Mouse (Mus musculus) CD4-positive, CD25-positive, alpha-beta regulatory T cell, adult 2 months (primary cell): Measurements from ENCODE around the gene Zfp994.
A peak's percentile ranks its signal among the peaks of the same experiment; 100 is the strongest.
"Not testable (repeated sequence)": the region's sequence is repeated elsewhere in the genome, so short reads cannot be mapped to it uniquely, and the experiment has no call there.

ENCODE experiments used
- DNase-seq: peaks from one replicate; pipeline ENCODE4 v3.0.0-alpha.2; 2012; ENCODE audit warnings: low read depth, low spot score

Gene Zfp994

DNA sequence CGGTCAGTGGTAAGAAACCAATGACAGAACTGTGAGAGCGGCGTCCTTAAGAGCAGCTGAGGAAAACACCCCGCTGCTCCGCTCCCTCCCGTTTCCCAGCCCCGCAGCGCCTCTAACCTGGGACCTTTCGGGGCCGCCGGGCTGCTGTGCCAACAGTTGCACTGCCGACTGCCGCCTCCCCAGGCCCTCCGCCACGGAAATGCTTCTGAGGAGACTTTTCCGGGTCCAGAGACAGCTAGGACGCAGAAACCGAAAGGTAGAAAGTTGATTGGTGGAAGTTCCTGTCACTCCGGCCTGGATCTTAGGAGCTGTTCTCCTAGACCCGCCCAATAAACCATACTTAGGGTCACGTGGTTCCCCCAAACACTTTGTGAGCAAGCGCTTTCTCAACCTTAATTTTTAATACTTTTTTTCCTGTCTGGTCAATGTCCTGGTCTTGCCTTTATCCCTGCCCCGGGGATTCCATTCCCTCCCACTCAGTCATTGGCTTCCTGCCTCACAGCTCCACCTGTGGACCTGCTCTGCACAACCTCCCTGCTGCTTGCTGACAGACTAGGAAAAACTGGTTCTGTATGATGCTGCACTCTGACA lies at the start of gene Zfp994:
Gene Zfp994, minus strand, starts transcription at position 195 of the 591 bp plus-strand sequence.
- DNase-seq: peak; percentile 94

DNA sequence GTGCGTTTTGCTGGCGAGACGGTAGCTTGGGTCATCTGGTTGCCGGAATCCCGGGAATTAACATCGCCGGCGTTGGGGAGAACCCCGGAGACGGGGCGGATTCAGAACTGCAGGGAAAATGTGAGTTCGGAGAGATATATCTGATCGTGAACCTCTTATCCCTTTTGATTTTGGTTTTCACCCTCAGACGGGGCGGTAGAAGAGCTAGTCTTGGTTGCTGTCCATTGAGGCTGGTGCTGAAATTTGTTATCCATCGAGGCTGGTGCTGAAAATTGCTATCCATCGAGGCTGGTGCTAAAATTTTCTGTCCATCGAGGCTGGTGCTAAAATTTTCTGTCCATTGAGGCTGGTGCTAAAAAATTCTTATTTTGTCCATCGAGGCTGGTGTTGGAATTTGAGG lies 5.3 kb upstream of the Zfp994 start:
- DNase-seq: not testable (repeated sequence)

DNA sequence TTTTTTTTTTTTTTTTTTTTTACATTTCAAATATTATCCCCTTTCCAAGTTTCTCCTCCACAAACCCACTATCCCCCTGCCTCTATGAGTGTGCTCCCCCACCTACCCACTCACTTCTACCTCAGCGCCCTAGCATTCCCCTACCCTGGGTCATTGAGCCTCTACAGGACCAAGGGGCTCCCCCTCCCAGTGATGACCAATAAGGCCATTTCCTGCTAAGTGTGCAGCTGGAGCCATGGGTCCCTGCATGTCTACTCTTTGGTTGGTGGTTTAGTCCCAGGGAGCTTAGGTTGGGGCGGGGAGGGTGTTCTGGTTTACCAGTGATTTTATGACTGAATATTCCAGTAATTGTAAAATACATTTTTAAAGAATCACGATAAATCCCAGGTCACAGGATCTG lies 401 bp downstream of the Zfp994 start:
- DNase-seq: peak; percentile 8

GRCm38 (mm10) chr17:22165722-22166294 lies 59.6 kb downstream of the Zfp994 start, which contains the start of gene Zfp947:
Zfp947 (minus strand) TSS chr17:22166190.
- peak; percentile 27 for DNase-seq

DNA sequence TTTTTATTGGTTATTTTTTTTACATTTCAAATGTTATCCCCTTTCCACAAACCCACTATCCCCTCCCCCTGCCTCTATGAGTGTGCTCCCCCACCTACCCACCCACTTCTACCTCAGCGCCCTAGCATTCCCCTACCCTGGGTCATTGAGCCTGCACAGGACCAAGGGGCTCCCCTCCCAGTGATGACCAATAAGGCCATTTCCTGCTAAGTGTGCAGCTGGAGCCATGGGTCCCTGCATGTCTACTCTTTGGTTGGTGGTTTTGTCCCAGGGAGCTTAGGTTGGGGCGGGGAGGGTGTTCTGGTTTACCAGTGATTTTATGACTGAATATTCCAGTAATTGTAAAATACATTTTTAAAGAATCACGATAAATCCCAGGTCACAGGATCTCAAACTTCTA lies 60.1 kb downstream of the Zfp994 start:
- not testable (repeated sequence) for DNase-seq

DNA sequence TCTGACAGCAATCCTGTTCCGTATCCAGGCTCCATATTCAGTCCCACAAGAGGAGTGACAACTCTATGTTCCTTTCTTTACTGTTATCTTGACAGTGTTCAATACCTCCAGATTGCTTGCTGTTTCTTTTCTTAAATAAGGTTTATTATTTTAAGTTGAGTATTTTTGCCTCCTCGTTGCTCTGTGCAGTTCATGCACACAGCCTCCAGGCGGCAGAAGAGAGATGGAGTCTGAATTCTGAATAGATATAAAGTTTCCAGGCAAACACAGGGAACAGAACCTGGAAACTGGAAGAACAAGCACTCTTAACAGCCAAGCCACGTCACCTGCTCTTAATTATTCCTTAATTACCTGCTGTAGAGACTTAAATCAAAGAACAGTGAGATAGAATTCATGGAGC lies 71.5 kb downstream of the Zfp994 start:
- DNase-seq: not testable (repeated sequence)
